Mouse (Mus musculus): ENCODE results near the gene Ncf2. TPM values are rescaled to one million over a fixed set of nuclear protein-coding genes. Genes with fewer than 3 reads are reported as not detected.

Ncf2 gene
- total RNA-seq, 2 experiments from 2014 or later, result 3.1 to 4.9 TPM

DNA sequence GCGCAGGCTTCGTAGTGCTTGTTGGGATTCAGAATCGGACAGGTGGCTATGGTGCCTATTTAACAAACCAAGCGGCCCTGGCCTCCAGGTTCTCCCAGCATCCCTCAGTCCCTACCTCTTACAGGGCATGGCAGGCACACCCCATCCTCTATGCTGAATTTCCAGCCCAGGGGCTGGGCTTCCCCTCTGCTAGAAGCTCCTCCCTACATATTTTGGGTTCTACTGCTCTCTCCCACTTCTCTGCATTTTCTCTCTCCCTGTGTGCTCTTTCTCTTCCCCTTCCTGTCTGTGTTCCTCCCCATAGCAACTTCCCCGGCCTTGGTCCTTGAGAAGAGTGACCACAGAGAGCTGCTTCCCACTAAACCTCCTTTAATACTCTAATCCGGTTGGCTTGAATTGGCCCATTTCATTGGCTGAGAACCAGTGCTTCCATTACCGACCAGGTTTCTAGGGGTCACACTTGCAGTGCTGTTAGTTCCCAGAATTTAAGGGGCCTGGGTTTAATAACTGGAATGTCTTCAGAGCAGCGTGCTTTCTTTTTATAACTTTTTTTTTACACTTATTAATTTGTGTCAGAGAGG is 3.2 kb upstream of the Ncf2 start:
- DNase-seq, result no peak

DNA sequence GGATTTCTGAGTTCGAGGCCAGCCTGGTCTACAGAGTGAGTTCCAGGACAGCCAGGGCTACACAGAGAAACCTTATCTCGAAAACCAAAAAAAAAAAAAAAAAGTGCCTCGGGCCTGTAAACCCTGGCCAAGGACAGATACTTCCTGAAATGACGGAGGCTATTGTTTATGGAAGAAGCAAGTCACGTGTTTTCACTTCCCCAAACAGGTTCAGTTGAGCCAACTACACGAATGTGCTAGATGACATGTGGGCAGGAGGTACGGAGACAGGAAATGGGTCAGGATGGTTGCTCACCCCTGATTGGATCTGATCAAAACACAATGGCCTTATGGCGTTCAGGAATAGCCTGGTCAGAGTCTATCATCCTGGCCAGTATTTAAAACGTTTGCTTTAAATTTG is 1.9 kb upstream of the Ncf2 start:
- no peak for DNase-seq

DNA sequence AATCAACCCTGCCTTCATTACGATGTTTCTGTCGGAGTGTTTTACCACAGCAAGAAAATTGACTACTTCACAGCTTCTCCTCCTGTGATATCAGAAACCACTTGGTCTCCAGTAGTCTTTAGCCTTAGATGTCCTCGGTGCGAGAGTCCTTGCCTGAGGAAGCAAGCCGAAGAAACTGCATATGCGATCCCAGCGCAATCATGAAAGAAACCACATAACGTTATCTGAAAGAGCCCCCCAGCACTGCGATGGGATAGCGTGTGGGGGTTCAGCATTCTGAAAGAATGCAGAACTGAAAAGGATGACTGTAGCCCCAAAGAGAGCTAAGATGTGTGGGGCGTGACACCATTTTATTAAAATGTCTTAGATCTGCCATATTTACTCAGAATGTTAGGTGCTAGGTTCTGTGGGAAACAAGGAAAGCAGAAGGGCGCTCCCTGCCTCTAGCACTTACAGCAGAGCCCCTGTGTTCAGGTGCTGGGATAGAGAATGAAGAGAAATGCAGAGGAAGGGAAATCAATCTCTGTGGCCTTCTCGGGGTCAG is 711 bp downstream of the Ncf2 start:
- DNase-seq, result no peak

DNA sequence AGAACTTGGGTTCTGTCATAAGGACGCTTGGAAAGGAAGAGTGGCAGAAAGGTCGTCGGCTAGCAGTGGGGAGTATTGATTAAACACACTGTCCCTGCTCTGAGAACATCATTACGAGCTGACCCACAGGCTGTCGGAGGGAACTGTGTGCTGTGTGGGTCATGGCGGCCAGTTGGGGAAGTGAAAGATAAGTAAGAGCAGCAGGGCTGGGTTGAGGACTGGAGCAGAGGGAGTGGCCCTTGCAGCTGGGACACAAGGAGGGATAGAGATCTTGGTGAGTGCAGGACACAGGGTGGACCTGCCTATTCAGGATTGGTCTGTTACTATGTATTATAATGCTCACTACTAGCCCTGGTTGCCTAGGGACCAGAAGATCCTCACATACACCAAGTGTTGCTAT is 4.9 kb downstream of the Ncf2 start:
- no peak for DNase-seq

GRCm38 (mm10) chr1:152807619-152808391 is 7.8 kb downstream of the Ncf2 start:
- no peak for DNase-seq

- DNase-seq, result no peak
Measured at GRCm38 (mm10) chr1:152808392-152808680, 8.3 kb downstream of the Ncf2 start.

DNA sequence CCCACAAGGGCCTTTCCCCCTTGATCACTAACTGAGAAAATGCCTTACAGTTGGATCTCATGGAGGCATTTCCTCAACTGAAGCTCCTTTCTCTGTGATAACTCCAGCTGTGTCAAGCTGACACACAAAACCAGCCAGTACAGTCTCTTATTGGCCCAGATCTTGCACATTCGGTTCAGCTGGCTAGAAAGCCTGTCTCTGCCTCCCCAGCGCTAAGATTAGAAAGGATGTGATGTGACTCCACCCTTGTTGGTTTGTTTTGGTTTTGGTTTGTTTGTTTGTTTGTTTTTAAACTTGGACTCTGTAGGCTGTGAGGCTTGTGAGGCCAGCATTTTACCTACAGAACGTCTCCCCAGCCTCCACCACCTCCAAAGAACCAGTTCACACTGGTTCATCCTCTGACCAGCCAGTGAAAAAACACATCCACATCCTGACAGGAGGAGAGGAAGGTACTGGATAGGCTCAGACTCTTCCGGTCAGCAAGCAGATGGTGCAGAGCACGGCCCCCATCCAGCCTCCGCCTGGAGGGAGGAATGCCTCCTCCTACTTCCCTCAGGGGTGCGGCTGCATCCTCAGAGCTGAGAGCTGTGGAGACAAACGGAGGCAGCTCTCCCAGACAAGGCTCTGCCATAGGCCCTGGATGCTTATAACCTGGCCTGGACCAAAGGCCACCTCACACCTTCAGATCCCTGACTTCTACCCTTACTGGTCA is 9.7 kb downstream of the Ncf2 start:
- DNase-seq, result no peak

DNA sequence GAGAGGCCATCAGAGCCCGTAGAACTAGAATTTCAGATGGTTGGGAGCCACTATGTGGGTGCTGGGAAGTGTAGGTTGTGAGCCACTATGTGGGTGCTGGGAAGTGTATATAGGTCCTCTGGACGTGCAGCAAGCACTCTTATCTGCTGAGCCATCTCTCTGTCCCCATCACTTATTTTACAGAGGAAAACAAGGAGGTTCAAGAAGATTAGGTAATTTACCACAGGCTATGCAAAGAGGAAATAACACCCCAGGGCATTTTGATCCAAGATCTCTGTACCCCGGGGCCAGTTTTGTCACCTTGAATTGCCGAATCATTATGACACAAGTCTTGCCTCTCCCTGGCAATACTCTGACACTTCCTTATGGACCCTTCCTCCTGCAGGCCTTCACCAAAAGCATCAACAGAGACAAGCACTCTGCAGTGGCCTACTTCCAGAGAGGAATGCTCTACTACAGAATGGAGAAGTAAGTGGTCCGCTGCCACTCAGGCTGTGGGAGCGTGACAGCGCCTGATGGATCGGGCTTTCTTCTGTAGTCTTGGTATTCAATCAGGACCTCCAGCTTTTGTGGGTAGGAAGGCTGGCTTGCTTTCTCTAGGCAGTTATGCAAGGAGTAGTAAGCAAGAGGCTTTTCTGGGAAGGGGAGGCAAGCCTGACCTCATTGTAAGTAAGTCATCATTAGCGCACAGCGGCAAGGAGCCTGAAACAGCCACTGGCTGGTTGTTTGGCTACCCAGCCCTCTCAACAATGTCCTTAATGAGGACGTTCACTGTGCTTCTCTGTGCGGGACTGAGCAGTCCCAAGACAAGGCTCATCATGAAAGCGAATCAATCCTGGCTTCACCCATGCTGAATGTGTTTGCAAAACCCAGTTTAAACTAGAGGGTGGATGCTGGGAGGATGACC is 10.8 kb downstream of the Ncf2 start:
- DNase-seq, result no peak

DNA sequence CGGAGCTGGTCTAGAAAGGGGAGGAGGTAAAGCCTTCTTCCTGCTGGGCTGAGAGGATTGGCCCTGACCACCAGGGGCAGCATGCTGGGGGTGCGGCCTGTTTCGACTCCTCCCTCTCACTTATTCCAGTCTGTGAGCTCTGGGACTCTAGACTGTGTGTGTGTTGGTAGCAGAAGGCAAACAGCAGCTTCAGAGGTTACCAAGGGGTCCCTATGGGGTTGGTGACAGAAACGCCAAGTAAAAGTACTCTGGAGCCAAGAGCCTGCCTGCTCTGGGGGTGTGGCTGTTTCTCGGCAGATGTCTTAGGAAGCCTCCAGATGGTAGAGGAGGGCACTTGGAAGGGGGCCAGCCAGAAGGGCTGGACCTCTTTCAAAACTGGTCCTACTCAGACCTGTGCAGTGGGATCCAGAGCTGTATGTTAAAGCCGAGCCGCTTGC is 15.3 kb downstream of the Ncf2 start:
- DNase-seq, result no peak

- DNase-seq, result no peak
Measured at GRCm38 (mm10) chr1:152817027-152817769, 17.2 kb downstream of the Ncf2 start.

- DNase-seq, result no peak
Measured at GRCm38 (mm10) chr1:152817794-152818193, 17.8 kb downstream of the Ncf2 start.

- DNase-seq, result no peak
Measured at GRCm38 (mm10) chr1:152819558-152819957, 19.6 kb downstream of the Ncf2 start.

DNA sequence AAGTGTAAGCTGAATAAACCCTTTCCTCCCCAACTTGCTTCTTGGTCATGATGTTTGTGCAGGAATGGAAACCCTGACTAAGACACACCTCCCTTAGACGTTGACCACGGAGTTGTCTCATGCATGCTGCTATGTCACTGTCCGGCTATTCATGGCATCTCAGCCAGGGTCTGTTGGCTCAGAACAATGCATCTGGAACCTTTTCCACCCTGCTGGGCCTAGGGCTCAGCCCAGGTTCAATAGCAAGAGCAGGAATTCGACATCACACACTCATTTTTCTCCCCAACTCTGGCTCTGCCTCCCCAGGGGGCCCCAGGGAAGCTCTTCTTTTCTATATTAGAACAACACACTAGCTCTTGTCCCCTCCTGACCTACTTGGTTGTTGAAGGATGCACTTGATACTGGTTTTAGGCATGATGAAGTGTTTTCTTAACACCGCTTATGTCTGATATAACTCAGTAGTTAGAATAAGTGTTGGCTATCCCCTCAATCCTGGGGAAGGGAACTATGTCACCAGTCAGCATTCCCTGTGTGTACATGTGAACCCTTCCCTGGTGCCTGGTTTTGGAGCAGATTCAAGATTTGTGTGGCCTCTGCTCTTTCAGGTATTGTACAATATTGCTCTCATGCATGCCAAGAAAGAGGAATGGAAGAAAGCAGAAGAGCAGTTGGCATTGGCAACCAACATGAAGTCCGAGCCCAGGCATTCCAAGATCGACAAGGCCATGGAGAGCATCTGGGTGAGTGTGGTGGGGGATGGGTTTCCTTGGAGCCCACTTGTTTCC is 21.1 kb downstream of the Ncf2 start:
- DNase-seq, result no peak

- DNase-seq, result no peak
Measured at GRCm38 (mm10) chr1:152821746-152822145, 21.8 kb downstream of the Ncf2 start.

- DNase-seq, result no peak
Measured at GRCm38 (mm10) chr1:152824206-152824605, 24.2 kb downstream of the Ncf2 start.

DNA sequence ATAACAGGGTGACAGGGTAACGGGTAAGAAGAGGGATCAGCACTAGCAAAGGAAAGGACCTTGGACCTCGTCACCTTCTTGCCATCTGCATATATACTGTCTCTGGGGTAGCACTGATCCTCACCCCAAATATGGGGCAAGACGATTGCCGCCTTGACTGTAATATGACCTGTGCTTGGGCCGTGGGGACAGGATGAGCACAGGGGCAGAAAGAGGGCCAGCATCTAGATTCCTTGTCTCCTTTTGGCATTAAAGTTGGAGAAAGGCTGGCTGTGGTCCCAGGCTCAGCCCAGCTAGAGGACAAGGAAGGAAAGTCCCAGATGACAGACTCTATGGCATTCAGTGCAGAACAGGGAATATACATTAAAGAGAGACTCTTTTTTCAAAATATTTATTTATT is 26.5 kb downstream of the Ncf2 start:
- DNase-seq, result no peak

- DNase-seq, result no peak
Measured at GRCm38 (mm10) chr1:152828168-152828567, 28.2 kb downstream of the Ncf2 start.

GRCm38 (mm10) chr1:152828637-152829355 is 28.8 kb downstream of the Ncf2 start:
- DNase-seq, result no peak

- no peak for DNase-seq
Measured at GRCm38 (mm10) chr1:152830054-152830453, 30.1 kb downstream of the Ncf2 start.

GRCm38 (mm10) chr1:152831003-152831402 is 31.0 kb downstream of the Ncf2 start:
- DNase-seq, result peak; percentile 79 to 80
